Mouse (Mus musculus) right cerebral cortex, postnatal 4 days (tissue): Measurements from ENCODE around the gene Fbxo3.
"Not testable (repeated sequence)": the region's sequence is repeated elsewhere in the genome, so short reads cannot be mapped to it uniquely, and the experiment has no call there.

ENCODE experiments used
- DNase-seq: peaks from one replicate; pipeline ENCODE4 v3.0.0-alpha.2; 2022

Fbxo3 gene

DNA sequence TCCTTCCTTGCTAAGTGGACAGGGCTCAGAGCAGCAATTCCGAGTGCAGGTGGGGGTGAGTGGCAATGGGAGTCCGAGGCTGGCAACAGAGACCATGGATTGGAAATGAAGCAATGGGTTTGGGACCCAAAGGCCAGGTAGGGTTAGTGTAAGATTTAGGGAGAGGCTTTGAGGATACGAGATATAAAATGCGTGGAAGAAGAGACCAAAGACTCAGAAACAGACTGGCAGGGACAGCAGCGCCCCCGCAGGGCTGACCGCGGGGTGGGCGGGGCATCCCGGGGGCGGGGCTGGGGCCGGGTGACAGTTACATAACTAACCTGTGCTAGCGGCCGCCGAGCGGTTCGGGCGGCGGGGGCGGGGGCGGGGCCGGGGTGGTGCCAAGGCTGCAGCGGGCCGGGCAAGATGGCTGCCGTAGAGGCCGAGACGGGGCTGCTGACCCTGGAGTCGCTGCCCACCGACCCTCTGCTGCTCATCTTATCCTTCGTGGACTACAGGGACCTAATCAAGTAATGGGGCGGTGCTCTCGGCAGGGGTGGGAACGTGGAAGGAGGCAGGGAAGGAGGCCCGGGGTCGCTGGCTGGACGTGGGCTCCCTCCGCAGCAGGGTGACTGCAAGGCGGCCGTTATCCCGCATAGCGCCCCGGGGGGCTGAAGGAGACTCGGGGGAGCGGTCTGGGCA lies at the start of gene Fbxo3:
Fbxo3 (plus strand) TSS at position 264 of the 681 bp plus-strand sequence.
- peak; percentile 77 for DNase-seq

DNA sequence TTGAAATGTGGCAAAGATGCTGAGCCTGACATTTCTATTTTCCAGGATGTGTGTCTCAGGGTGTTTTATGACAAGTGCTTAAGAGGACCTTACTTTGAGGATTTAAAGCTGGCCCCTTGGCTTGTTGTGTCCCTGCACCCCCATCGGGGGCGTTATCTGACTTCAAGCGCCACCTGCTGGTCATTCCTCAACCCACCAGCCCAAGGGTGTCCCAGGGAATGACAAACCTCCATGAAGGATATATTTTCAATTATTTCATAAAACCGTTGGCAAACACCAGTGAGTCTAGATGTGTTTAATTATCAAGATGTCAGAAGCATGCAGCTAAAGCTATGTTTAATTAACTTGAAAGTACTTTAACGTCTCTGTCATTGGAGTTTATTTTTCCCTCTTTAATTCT lies 45.3 kb upstream of the Fbxo3 start:
- DNase-seq = peak; percentile 90

- DNase-seq = no peak
Observed at GRCm38 (mm10) chr2:103983146-103983545, 44.4 kb upstream of the Fbxo3 start.

DNA sequence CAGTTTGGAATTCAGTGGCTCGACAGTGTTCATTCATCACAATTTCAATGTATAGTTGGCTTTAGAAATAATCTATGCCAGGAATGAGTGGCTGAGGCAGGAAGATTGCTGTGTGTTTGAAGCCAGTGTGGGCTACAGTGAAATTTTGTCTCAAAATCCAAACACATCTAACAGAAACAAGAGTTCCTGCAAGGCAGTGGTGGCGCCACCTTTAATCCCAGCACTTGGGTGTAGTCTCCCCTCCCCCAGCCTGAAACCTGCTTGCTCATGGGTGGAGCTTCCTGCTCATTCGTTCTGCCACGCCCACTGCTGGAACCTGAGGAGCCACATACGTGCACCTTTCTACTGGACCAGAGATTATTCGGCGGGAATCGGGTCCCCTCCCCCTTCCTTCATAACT lies 39.9 kb upstream of the Fbxo3 start:
- not testable (repeated sequence) for DNase-seq

DNA sequence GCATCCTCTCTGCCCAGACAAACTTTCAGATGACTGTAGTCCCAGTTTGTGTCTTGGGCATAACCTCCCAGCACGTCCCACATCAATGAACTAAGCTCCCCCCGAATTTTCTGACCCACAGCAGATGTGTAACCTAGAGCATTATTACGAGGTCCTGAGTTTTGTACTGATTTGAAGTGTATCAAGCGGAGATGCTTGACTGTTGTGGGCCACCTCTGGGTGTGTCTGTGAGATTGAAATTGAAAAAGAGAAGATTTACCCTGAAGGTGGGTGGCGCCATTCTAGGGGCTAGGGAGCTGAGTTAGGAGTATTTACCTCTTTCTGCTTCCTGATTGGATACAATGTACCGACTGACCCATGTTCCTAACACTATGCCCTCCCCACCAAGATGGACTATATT lies 37.8 kb upstream of the Fbxo3 start:
- DNase-seq = no peak

GRCm38 (mm10) chr2:103991303-103991702 lies 36.2 kb upstream of the Fbxo3 start:
- DNase-seq = no peak

DNA sequence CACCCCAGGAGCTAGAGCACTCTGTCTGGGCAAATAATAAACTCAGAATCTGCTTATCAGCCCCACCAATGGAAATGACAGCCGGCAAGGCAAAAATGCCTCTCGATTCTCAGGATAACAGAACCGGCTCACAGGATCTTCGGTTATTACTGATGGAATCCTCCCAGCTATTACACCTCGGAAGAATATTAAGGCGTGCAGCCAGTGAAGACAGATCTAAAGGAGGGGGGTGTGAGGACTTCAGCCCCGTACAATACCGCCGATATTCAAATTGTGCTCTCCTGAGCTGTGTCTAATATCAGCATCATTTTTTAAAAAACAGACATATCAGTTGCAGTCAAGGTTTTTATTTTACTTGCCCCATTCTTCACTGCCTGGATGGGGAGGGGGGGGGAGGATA lies 35.4 kb upstream of the Fbxo3 start:
- no peak for DNase-seq

DNA sequence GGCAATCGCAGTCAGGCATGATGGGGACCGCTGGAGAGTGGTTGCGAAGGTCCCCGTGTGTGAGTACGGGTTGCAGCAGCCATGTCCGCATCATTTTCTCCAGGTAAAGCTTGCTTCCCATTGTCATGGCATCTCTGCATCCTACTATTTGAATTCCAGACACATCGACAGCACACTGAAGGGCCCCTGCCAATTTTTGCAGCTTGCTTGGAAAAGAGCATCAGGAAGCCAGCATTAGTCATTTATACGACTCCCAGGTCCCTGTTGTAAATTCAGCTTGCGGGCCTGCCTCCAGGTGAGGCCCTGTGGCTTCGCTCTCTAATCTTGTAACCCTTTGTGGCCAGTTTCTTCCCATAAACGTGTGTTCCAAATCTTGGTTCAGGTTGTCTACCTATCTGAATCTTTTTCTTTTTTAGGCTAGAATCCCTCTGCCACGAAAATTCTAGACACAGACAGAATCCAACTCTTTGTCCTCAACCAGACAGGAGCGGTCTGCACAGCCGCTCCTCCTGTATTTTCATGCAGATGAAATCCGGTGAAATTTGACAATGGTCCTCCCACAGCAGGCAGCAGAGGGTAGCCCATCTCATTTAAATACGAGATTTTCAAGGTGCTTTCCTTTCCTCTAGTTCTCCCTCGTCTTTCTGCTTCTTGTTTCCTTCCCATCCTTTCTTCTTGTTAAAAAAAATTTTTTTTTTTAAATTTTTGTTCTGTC lies 34.7 kb upstream of the Fbxo3 start:
- no peak for DNase-seq

DNA sequence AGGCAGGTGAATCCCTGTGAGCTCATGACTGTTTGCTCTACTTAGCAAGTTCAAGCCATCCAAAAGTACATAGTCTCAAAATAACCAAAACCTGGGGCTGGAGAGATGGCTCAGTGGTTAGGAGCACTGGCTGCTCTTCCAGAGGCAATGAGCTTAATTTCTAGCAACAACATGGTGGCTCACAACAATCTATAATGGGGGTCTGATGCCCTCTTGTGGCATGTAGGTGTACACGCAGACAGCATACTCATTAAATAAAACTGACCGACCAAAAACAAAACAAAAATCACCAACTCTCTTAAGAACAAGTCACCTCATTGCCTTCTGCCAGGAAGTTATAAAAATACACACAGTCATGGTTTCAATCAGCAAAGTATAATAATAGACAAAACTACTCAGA lies 26.4 kb upstream of the Fbxo3 start:
- no peak for DNase-seq

DNA sequence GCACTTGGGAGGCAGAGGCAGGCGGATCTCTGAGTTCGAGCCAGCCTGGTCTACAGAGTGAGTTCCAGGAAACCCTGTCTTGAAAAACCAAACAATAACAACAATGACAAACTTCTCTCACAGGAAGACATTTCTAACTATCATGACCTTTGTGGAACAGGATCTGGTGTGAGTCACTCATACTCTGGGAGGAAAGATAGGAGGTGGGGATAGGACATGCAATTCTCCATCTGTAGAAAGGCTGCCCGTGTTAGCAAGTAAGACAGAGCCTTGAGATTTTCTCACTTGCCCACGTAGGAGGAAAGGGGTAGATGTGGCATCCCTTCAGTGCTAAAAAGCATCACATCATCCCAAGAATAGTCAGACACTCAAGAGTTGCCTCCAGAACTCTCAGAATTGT lies 25.7 kb upstream of the Fbxo3 start:
- no peak for DNase-seq

- peak; percentile 77 for DNase-seq
Observed at GRCm38 (mm10) chr2:104002711-104003413, 24.7 kb upstream of the Fbxo3 start.

GRCm38 (mm10) chr2:104007793-104008519 lies 19.6 kb upstream of the Fbxo3 start:
- no peak for DNase-seq

DNA sequence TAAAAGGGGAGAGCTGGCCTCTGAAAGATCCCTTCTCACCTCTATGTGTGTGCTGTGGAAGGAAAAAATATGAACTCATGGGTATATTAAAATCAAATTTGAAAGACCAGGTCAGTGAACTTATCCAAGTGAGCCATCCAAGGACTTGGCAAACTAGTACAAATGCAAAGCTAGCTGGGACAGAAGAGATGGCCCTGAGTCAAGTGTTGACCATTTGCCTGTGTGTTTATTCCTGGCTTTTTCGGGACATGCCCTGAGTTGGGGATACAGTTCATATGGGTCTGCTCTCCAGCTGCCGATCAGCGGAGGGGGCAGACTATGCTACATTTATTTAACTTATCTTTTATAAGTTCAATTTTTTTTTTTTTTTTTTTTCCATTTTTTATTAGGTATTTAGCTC lies 18.7 kb upstream of the Fbxo3 start:
- DNase-seq = not testable (repeated sequence)

DNA sequence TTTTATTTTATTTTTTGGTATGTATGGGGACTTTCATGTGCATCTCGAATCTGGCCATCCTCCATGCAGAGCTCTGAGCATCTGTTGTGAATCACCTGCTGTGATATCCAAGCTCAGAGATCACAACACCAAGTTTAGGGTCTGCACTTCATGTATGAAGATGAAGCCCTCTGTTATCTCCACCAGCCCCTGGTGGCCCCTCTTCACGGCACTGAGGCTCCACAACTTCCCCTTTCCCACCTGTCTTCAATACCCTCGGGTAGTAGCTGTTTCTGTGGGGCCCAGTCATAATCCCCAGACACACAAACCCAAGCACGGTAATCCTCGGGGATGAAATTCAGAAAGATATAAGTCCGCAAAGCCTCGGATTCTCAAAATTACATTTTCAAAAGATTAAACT lies 4.4 kb upstream of the Fbxo3 start:
- DNase-seq = no peak

DNA sequence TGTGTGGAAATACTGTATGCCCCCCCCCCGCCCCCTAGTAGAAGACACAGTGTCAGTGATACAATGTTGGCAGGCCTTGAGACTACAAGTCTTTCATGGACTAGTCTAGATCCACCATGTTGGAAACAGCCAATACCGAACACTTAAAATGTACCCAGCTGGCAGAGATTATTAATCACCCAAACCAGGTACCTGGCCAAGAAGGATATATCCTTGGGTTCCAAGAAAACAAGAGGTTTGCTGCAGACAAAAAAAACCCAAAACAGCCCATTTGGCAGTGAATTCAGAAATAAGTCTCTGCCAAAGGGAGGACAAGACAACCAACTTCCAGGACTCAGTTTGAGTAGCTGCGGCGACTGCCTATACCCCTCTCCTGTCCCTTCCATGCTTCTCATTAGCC lies 2.9 kb upstream of the Fbxo3 start:
- no peak for DNase-seq

DNA sequence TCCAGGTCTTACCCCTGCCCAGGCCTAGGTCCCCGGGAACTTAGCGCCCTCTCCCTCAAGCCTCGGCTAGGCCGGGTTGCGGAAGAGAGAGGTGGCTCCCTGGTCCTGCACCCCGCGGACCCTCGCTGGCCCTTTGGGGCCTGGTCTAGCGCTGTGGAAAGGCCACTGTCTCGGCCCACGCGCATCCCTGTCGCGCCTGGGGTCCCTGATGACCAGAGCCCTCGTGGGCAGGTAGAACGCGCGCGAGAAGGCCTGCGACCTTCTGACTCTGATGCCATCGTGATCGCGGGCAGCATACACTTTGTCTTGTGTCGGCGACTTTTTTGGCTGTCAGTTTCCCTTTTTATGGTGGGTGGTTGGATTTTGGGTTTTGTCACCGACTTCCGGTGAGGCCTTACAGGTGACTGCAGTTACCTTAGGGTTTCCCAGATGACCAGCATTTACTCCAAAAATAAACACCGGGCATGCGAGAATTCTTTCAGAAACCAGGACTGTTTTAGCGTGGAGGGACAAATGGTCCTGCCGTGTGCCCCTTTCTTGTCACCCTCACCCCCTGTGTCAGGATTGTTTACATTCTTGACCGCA lies 710 bp downstream of the Fbxo3 start, which contains the start of gene 4931422A03Rik:
4931422A03Rik (minus strand) TSS at position 223 of the 585 bp plus-strand sequence.
- DNase-seq = no peak

DNA sequence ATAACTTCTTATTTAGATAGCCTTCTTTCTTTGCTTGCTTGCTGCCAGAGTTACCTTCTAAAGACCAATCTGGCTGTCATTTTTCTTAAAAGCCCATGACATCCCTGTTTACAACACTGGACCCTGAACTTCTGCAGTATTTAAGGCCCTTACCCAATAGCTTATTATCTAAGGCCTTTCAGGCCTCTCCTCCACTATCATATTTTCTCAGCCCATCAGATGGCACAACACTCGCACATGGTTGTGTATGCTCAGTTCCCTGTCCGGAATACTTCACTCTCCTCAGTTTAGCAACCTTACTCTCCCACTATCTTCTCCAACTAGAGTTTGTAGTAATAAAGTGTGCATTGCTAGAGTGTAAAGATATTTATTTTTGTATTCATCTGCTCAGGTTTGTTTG lies 1.6 kb downstream of the Fbxo3 start:
- DNase-seq = no peak

DNA sequence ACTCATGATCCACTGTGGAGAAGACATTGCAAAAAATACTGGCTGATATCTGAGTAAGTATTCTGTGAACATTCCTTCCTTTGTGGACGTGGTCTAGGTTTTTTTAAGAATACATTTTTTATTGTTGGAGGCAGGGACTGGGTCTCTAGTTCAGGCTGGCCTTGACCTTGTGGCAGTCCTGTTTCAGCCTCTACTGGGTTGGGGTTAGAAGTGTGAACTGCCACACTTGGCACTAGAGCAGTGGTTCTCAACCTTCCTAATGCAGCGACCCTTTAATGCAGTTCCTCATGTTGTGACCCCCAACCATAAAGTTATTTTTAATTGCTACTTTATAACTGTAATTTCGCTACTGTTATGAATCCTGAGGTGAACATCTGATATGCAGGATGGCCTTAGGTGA lies 2.9 kb downstream of the Fbxo3 start:
- DNase-seq = no peak

DNA sequence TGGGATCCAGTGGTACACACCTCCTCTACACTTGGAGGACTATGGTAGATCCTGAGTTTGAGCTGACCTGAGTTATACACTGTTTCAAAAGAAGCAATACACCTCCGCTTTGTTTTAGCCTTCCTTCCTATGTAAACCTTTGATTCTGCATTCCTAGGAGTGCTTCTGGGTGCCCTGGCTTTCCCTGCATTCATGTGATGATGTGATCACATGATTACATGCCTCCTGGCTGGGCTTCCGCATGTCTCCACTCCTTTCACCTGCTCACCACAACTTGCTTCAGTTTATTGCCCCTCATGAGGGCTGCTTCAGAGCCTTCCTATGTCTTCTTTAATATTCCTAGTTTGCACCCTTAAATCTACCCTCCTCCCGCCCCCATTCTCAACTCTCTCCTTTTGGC lies 4.5 kb downstream of the Fbxo3 start:
- no peak for DNase-seq

GRCm38 (mm10) chr2:104034832-104035472 lies 7.4 kb downstream of the Fbxo3 start:
- DNase-seq = peak; percentile 52

- DNase-seq = no peak
Observed at GRCm38 (mm10) chr2:104035595-104035994, 8.1 kb downstream of the Fbxo3 start.

DNA sequence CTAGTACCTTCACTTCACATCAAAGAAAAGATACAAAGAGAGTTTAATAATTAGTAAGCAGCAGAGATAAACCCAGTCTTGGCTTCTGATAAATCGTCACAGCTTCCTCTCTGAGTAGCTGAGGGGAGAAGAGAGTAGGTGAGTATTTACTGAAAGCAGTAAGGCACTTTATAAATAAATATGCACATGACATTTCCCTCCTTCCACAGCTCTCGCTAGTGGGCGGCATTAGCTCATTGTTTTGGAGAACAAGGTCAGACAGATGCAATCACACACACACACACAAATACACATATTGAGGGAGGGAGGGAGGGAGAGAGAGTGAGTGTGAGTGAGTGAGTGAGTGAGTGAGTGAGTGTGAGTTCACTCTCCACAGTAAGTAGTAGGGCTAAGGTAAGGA lies 8.8 kb downstream of the Fbxo3 start:
- DNase-seq = no peak
